Mouse (Mus musculus) heart, embryonic 14.5 days (tissue): ENCODE results near the gene Pjvk. TPM values are rescaled to one million over a fixed set of nuclear protein-coding genes. Genes with fewer than 3 reads are reported as not detected.

Source experiments
- ATAC-seq: fragments of 200-750 bp; cut with Nextera tagmentation; 2 replicates; pipeline ENCODE4 v1.8.0; 2017; ENCODE audit warnings: low read depth, moderate TSS enrichment; ENCODE audit not compliant: insufficient number of reproducible peaks, insufficient read depth, low FRiP score
- H3K27ac ChIP-seq, 2 experiments: fragments of 200-500 bp in 1 of 2; fragments of 300-500 bp in 1 of 2; sonication (generic) in 1 of 2; replicated peaks in 1 of 2; 2 replicates each; pipeline ENCODE4 v1.5.1; 2012 to 2014; ENCODE audit warnings: low read depth in 2 of 2, low read length in 2 of 2, control low read depth in 1 of 2, mild to moderate bottlenecking in 1 of 2, mixed read lengths in 1 of 2; ENCODE audit not compliant: control insufficient read depth in 1 of 2, insufficient read depth in 1 of 2
- H3K27me3 ChIP-seq: fragments of 300-500 bp; sonication (generic); 2 replicates; pipeline ENCODE4 v1.6.1; 2014; ENCODE audit warnings: mild to moderate bottlenecking, low read length, control low read depth; ENCODE audit not compliant: control insufficient read depth, insufficient read depth
- H3K36me3 ChIP-seq: fragments of 300-500 bp; sonication (generic); 2 replicates; pipeline ENCODE4 v1.6.1; 2014; ENCODE audit warnings: mild to moderate bottlenecking, control low read depth, low read length, mixed read lengths; ENCODE audit not compliant: control insufficient read depth, insufficient read depth
- H3K4me1 ChIP-seq, 2 experiments: fragments of 200-500 bp in 1 of 2; fragments of 300-500 bp in 1 of 2; sonication (generic) in 1 of 2; 2 replicates each; pipeline ENCODE4 v1.6.1; 2012 to 2014; ENCODE audit warnings: low read length in 2 of 2, control low read depth in 1 of 2, mixed read lengths in 1 of 2; ENCODE audit not compliant: control insufficient read depth in 2 of 2, insufficient read depth in 2 of 2
- H3K4me2 ChIP-seq: fragments of 300-500 bp; sonication (generic); 2 replicates; pipeline ENCODE4 v1.6.1; 2014; ENCODE audit warnings: mild to moderate bottlenecking, low read length
- H3K4me3 ChIP-seq, 2 experiments: fragments of 200-500 bp in 1 of 2; fragments of 300-500 bp in 1 of 2; sonication (generic) in 1 of 2; 2 replicates each; pipeline ENCODE4 v1.5.1; 2012 to 2014; ENCODE audit warnings: low read length in 2 of 2, mild to moderate bottlenecking in 2 of 2, control low read depth in 1 of 2, low read depth in 1 of 2, moderate library complexity in 1 of 2; ENCODE audit not compliant: control insufficient read depth in 1 of 2, insufficient read depth in 1 of 2
- H3K9ac ChIP-seq: fragments of 300-500 bp; sonication (generic); 2 replicates; pipeline ENCODE4 v1.6.1; 2014; ENCODE audit warnings: mild to moderate bottlenecking, low read length
- H3K9me3 ChIP-seq: fragments of 300-500 bp; sonication (generic); 2 replicates; pipeline ENCODE4 v1.6.1; 2016; ENCODE audit warnings: low read length, control low read depth; ENCODE audit not compliant: control insufficient read depth
- WGBS: fragments of 180-500 bp; shearing (Covaris S2); extraction: QIAGEN DNeasy Blood & Tissue Kit; methylation state at CpG from one replicate; pipeline ENCODE4 v1.1.7; 2014; 5-methylcytosine and 5-hydroxymethylcytosine counted together
- polyA plus RNA-seq: library from polyadenylated mRNA; unstranded; fragments of >200 nt; fragmentation: Nextera tagmentation; extraction: Ambion mirVana; gene quantifications from 2 replicates; pipeline ENCODE4 v1.2.1, GENCODE M21; 2014

The Pjvk gene
- polyA plus RNA-seq, 1 experiment from 2014 or later, result not detected

DNA sequence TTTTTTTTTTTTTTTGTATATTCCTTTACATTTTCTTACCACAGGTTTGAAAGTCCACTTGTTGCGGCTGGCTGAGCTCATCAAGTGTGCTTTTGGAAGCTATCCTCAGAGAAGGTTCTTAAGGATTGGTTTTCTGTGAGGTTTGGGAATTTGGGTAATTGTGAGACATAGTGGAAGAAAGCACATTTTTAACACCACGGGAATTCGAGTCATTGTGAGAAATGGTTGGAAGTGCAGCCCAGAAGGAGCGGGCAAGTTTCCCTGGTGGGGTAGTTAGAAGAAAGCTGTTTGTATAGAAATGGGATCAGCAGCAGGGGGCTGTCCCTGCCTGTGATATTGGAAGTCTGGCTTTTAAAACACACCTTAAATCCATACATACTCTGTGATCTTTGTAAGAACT lies 27.7 kb downstream of the Pjvk start:
- H3K4me2 ChIP-seq, result peak overlapping the region; percentile 88
- H3K27me3 ChIP-seq, result no peaks in the 10 kb centered on the region
- peak overlapping the region; percentile 89 for H3K9ac ChIP-seq
- no peak overlapping the region for H3K27ac ChIP-seq
- peaks cover 6 to 32% of the 10 kb centered on the region in 2 experiments for H3K4me1 ChIP-seq
- H3K4me3 ChIP-seq, result peak overlapping the region; percentile 20 to 83; a peak in 3 of 4 replicates
- 31% methylated on average over 4 of the region's 4 CpGs for WGBS
- no peak for ATAC-seq
- peaks cover 19% of the 10 kb centered on the region for H3K36me3 ChIP-seq
- no peaks in the 10 kb centered on the region for H3K9me3 ChIP-seq

DNA sequence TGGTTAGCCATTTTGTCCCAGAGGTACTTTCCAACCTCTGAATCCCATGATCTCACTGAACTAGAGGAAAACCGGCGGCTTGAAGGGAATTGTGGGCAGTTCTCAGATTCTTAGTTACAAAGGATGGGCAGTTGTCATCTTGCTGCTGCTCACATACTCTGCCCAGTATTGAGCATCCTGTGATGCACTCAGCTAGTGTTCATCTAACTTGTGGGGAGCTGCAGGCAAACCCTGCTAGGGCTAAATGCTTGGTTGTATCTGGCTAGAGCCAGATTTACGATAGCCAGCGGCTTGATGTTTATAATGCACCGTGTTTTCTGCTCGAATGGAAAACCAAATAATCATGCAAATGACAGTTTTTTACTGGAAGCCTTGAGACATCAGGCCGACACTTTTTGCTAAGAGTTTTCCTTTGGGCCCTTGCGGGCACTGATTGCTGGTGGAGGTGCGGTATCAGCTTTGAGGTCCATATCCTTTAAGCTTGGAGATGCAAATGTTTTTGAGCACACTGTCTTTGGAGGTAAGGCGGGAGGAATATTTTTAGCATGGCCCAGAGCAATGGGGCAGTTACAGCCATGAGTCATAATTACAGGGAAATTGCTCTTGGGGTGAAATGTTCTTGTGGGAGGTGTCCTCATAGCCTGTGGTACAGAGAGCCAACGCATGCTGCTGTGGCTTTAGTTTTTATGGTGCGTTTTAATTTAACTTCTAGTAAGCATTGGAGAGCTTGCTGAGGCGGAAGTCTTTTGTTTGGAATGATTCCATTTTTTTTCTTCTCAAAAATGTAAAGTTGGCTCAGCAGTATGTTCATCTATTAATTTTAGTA lies 28.3 kb downstream of the Pjvk start:
- peak overlapping the region; percentile 88 for H3K4me2 ChIP-seq
- no peaks in the 10 kb centered on the region for H3K27me3 ChIP-seq
- H3K9me3 ChIP-seq, result no peaks in the 10 kb centered on the region
- peak overlapping the region in 1 of 2 experiments; percentile 83; a peak in 1 of 4 replicates for H3K4me3 ChIP-seq
- ATAC-seq, result no peak
- peaks cover 6 to 31% of the 10 kb centered on the region in 2 experiments for H3K4me1 ChIP-seq
- 70% methylated on average over 13 of the region's 13 CpGs for WGBS
- peak overlapping the region; percentile 89 for H3K9ac ChIP-seq
- H3K36me3 ChIP-seq, result peaks cover 24% of the 10 kb centered on the region
- no peak overlapping the region for H3K27ac ChIP-seq

- no peak for ATAC-seq
- H3K36me3 ChIP-seq, result peaks cover 80% of the 10 kb centered on the region
- no peaks in the 10 kb centered on the region for H3K27me3 ChIP-seq
- no peaks in the 10 kb centered on the region for H3K4me1 ChIP-seq
- no peak overlapping the region for H3K4me2 ChIP-seq
- 88% methylated on average over 8 of the region's 8 CpGs for WGBS
- H3K27ac ChIP-seq, result no peak overlapping the region
- no peak overlapping the region for H3K4me3 ChIP-seq
- no peak overlapping the region for H3K9ac ChIP-seq
- H3K9me3 ChIP-seq, result no peaks in the 10 kb centered on the region
Measured at GRCm38 (mm10) chr2:76682301-76682700, 34.0 kb downstream of the Pjvk start.

GRCm38 (mm10) chr2:76686986-76687385 lies 38.7 kb downstream of the Pjvk start:
- Histone ChIP-seq H3K4me1 (peaks cover 7 to 12% of the 10 kb centered on the region in 2 experiments), H3K36me3 (peaks cover 73% of the 10 kb centered on the region), H3K4me3 (no peak overlapping the region), H3K9me3 (no peaks in the 10 kb centered on the region), H3K27me3 (no peaks in the 10 kb centered on the region), H3K9ac (no peak overlapping the region), H3K4me2 (no peak overlapping the region), H3K27ac (no peak overlapping the region)
- 90% methylated on average over 3 of the region's 3 CpGs for WGBS
- ATAC-seq, result no peak

- Histone ChIP-seq H3K27me3 (no peaks in the 10 kb centered on the region), H3K27ac (no peak overlapping the region; a peak in 1 of 4 replicates), H3K36me3 (peaks cover 73% of the 10 kb centered on the region), H3K4me1 (peaks cover 7 to 12% of the 10 kb centered on the region in 2 experiments), H3K4me3 (no peak overlapping the region), H3K9ac (no peak overlapping the region), H3K4me2 (no peak overlapping the region), H3K9me3 (no peaks in the 10 kb centered on the region)
- no peak for ATAC-seq
- 64% methylated on average over 3 of the region's 3 CpGs for WGBS
Measured at GRCm38 (mm10) chr2:76687608-76688007, 39.3 kb downstream of the Pjvk start.

DNA sequence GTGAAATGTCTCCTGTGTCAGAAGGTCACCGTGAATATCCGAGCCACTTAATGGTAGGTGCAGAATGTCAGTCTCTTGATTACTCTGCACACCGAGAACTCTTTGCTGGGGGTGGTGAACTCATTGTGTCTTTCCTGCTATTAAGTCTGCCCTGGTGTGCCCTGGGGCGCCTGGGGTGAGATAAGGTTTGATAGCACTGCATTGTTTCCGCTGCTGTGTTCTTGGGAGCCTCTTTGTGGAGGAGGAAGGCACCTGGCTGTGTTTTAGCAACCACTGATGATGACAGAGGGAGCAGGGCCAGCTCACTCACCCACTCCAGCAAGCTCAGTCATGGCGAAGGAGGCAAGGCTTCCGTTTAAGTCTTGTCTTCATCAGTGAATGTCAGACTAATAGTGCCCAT lies 39.9 kb downstream of the Pjvk start:
- Histone ChIP-seq H3K4me2 (no peak overlapping the region), H3K36me3 (peaks cover 73% of the 10 kb centered on the region), H3K4me1 (peaks cover 7 to 12% of the 10 kb centered on the region in 2 experiments), H3K27ac (peak overlapping the region in 1 of 2 experiments; percentile 8; a peak in 1 of 4 replicates), H3K9me3 (no peaks in the 10 kb centered on the region), H3K27me3 (no peaks in the 10 kb centered on the region), H3K9ac (no peak overlapping the region), H3K4me3 (no peak overlapping the region)
- WGBS, result 20% methylated on average over 7 of the region's 7 CpGs
- ATAC-seq, result peak; percentile 31; the same call in 1 of the 2 replicates

DNA sequence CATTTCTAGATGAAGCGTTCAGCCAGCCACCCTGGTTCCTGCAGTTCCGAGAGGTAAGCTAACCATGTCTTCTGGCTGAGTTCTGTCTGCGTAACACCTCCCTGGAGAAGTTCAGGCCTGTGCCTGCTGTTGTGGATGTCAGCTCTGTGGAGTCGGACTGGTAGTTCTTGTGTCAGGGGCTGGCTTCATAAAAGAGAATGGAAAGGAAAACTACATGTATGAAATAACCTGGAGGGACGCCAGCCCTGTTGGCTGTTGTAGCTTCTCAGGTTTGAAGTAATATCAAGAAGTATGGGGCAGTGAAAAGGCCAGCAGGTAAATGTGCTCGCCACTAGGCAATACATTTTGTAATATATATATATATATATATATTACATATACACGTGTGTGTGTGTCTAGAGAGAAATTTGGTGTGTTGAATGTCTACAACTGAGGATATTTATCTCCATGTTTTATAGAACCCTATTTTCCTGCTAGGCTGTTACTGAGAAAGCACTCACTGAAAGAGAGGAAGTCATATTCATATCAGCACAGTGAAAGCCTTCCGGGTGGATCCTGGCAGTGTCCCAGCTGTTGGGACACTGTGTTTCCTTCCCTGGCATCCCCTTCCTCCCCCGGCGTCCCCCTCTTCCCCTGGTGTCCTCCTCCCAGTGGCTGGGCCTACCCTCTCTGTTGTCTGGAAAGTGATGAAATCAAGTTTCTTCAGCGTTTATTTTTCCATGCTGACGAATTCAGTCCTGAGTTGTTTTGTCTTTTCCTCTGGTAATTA lies 42.3 kb downstream of the Pjvk start:
- Histone ChIP-seq H3K4me3 (no peak overlapping the region), H3K9ac (no peak overlapping the region), H3K36me3 (peaks cover 73% of the 10 kb centered on the region), H3K9me3 (no peaks in the 10 kb centered on the region), H3K27me3 (no peaks in the 10 kb centered on the region), H3K4me1 (peaks cover 7 to 12% of the 10 kb centered on the region in 2 experiments), H3K4me2 (no peak overlapping the region), H3K27ac (no peak overlapping the region)
- ATAC-seq, result no peak
- 68% methylated on average over 12 of the region's 12 CpGs for WGBS
